Mouse (Mus musculus): ENCODE measurements around the gene Kctd12. TPM values are rescaled to one million over a fixed set of nuclear protein-coding genes. Genes with fewer than 3 reads are reported as not detected.
A peak's percentile ranks its signal among the peaks of the same experiment; 100 is the strongest.

Kctd12 gene
- polyA plus RNA-seq (2015; fragmentation: Nextera tagmentation; extraction: Ambion mirVana) = 4.7 and 5.0 TPM in 2 replicates

- DNase-seq (ENCODE audit: low spot score) = peak; percentile 72
Observed at GRCm38 (mm10) chr14:102982627-102983540, at the start of gene Kctd12. TSS of gene Kctd12 (minus strand) at chr14:102982637.

DNA sequence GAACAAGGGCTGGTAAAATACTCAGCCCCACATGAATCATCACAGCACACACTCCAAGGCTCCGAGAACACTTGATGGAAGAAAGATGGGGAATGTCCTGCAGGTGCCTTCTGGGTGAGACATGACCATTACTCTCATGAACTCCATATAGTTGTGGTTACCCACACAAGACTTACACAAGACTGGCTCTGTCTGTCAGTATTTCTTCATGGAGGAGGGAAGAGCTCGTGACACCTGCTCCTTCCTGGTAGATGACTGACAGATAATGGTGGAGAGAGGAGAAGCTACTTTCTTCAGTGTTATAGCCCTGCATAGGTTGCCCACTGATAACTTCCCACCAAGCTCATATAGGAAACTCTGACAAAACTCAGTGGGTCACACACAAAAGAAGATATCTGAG, 46.8 kb upstream of the Kctd12 start:
- DNase-seq (ENCODE audit: low spot score) = no peak

GRCm38 (mm10) chr14:103020046-103020445, 37.6 kb upstream of the Kctd12 start:
- DNase-seq (ENCODE audit: low spot score) = no peak

DNA sequence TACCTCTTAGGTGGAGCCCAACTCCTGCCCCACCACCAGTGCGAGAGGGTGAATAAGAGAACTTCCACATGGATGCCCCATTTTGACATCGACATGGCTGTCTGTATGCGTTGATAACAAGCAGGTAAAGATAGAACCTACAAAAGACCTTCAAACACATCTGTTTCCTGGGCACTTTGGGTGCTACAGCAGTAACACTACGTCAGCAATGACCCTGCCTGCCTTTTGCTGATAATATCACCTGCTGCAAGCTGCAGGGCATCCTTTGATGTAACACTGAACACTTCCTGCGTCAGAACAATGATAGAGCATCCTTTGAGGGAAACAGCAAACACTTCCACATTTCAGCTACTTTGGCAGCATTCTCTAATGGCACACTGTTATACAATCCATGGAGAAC, 34.6 kb upstream of the Kctd12 start:
- DNase-seq (ENCODE audit: low spot score) = peak; percentile 34

DNA sequence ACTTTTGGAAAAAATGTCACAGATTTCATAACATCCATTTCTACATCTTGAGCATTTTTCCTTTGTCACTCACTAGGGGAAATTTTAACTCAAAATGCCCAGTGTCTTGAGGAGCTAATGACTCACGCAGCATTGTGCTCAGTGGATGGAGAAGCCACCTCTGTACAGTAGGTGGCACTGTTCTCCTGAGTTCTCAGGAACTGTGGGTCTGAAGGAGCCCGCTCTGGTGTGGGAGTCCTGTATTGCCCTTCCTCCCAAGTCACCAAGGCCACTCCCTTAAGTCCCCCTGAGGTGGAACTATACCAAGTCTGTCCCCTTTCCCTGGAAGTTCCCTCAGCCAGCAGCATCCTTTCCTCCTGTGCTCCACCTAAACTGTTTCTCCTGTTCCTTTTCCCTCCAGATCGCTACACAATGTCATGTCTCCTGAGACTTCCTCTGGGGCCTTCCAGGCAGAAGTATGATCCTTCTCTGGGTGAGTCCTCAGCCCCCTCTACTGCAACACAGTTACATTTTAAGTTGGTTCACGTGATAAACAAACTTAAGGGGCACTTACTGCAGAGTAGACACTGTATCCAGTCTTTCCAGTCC, 30.2 kb upstream of the Kctd12 start:
- DNase-seq (ENCODE audit: low spot score) = peak; percentile 72

DNA sequence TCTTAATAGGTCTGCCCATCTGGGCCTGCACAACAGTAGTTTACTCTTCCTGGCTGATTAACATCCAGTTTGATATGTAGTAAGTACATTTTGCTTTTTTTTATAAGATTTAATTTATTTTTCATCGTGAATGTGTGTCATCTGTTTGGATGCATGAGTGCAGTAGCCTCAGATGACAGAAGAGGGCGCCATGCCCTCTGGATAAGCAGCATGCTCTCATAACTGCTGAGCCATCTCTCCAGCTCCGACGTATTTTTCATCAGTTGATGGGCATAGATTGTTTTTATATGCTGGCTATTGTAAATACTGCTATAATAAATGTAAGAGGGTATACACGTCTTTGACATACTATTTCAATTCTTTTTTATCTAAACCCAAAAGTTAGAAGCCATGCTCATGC, 29.3 kb upstream of the Kctd12 start:
- DNase-seq (ENCODE audit: low spot score) = peak; percentile 40

GRCm38 (mm10) chr14:103007737-103008136, 25.3 kb upstream of the Kctd12 start:
- DNase-seq (ENCODE audit: low spot score) = no peak

GRCm38 (mm10) chr14:102994662-102995561, 12.5 kb upstream of the Kctd12 start:
- DNase-seq (ENCODE audit: low spot score) = peak; percentile 61

GRCm38 (mm10) chr14:102990765-102991164, 8.3 kb upstream of the Kctd12 start:
- DNase-seq (ENCODE audit: low spot score) = no peak

GRCm38 (mm10) chr14:102989866-102990265, 7.4 kb upstream of the Kctd12 start:
- no peak for DNase-seq (ENCODE audit: low spot score)

DNA sequence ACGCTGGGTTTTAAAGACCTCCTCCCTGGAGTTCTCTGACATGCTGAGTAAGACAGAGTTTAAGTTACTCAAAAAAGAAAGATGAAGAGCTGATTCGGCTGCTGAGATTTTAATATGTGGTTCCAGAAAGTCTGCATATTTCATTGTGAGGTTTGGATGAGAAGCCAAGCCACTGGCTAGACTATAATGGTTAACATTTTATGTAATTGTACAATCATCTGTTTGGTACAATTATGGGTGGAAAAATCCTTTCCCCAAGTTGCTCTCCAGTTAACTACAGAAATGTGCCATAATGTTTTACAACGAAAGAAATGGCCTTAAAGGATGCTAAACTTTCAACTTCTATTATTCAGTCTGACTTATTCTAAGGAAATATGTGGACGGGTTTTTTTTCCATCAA, 6.8 kb upstream of the Kctd12 start:
- no peak for DNase-seq (ENCODE audit: low spot score)

GRCm38 (mm10) chr14:102987626-102988025, 5.2 kb upstream of the Kctd12 start:
- DNase-seq (ENCODE audit: low spot score) = no peak

- no peak for DNase-seq (ENCODE audit: low spot score)
Observed at GRCm38 (mm10) chr14:102983686-102984085, 1.2 kb upstream of the Kctd12 start.

DNA sequence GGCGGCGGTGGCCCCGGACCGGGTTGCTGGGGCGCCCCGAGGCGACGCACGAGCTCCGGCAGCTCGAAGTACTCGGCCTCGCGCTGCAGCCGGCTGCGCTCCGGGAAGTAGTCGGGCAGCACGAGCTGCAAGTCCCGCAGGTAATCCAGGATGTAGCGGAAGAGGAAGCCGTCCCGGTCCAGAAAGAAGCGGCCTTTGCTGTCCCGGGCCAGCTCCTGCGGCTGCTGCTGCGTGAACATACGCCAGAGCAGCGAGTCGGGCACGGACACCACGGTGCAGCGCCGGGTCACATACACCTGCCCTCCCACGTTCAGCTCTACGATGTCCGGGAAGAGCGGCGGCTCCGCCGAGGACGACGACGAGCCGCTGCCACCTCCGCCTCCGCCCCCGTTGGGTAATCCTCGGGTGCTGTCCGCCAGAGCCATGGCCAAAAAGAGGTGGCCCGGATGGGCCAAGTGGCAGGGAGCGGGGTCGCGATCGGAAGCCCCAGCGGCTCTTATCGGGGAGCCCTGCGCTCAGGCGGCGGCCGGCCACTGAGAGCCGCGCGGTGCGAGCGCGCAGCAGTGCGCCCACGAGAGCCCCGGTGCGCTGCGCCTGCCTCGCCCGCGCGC, 316 bp downstream of the Kctd12 start:
- DNase-seq (ENCODE audit: low spot score) = peak; percentile 41

DNA sequence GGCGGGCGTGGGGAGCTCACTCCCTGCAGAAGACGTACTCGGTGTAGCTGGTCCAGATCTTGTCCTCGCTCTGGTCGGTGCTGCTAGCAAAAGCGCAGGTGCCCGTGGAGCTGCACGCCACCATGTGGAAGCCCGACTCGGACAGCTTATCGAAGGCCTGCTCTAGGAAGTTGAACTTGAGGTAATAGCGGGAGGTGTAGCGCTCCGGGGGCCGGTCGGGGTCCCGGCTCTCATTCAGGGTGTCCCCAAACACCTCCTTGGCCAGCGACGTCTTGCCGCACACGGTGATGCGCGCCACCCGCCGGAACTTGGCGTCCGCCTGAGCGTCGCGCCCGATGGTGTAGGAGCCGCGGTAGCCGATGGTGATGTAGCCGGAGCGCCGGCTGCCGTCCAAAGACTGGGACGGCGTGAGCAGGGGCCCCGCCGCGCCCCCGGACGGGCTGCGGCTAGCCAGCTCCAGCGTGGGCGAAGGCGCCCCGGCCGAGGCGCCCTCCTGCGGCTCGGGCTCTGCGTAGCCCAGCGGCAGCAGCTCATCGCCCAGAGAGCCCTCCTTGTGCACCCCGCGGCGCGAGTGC, 909 bp downstream of the Kctd12 start:
- DNase-seq (ENCODE audit: low spot score) = peak; percentile 44

DNA sequence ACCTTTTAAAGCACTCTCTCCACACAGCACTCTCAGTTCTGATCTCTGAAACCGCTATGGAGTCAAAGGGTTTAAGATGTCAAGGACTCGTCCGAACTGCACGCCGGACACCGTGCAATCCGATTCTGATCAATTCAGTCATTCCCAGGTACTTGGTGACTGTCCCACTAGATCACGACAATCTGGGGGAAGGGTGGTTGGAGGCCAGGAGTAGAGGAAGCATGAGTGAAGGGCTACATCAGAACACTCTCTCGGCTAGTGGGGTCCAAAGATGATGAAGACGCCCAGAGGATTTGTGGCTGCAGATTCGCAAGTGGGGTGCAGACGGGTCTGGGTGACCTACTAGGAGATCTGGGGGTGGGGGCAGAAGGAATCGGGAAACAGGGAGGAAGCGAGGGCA, 1.5 kb downstream of the Kctd12 start:
- no peak for DNase-seq (ENCODE audit: low spot score)

GRCm38 (mm10) chr14:102980481-102980880, 2.0 kb downstream of the Kctd12 start:
- peak; percentile 45 for DNase-seq (ENCODE audit: low spot score)

GRCm38 (mm10) chr14:102979831-102980230, 2.6 kb downstream of the Kctd12 start:
- peak; percentile 56 for DNase-seq (ENCODE audit: low spot score)

DNA sequence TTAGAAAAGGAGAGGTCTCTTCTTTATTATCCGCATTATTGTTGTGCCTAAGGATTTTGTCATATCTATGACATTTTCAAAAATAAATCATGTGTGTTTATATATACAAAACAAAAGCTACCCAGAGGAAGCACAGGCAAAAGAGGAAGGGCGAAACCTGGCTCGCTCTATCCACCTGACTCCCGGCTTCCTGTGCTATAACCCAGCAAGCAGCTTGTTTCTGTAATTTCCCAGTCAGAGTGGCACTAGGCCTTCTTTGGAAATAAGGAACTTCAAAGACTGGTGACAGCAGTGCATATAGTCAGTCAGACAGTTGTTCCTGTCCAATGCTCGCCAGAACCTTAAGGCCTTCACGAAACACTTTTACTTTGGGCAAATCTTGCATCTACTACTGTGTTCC, 6.6 kb downstream of the Kctd12 start:
- no peak for DNase-seq (ENCODE audit: low spot score)

DNA sequence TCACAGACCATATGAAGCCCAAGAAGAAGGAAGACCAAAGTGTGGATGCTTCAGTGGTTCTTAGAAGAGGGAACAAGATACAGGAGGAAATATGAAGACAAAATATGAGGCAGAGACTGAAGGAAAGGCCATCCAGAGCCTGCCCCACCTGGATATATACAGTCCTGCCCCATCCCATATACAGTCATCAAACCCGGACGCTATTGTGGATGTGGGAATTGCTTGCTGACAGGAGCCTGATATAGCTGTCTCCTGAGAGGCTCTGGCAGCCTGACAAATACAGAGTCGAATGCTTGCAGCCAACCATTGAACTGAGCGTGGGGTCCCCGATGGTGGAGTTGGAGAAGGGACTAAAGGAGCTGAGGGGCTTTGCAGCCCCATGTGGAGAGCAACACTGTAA, 13.6 kb downstream of the Kctd12 start:
- no peak for DNase-seq (ENCODE audit: low spot score)

DNA sequence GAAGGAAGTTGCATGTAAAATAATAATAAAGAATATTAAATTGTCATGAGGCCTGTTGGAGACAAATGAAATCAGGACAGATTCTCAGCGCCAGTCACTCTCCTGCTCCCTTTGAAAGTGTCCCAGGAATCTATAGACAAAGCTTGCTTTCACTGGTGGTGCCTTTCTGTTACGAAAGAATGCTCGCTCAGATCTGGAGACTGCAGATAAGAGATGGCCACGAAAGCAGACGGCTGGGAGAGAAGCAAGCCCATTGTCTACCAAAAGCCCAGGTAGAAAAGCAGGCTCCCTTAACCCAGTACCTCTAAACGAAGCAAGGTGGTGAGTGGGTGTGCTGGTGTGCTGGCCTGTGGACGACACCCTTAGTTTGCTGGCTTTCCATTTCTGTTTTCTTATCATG, 16.2 kb downstream of the Kctd12 start:
- no peak for DNase-seq (ENCODE audit: low spot score)
